Mouse (Mus musculus) monocyte, adult 5-6 weeks (primary cell): Measurements from ENCODE around the gene Pabpn1l. TPM values are rescaled to one million over a fixed set of nuclear protein-coding genes. Genes with fewer than 3 reads are reported as not detected.
A peak's percentile ranks its signal among the peaks of the same experiment; 100 is the strongest.

Experiments
- ATAC-seq: fragments of 153-309, 156-312 bp; replicated peaks from 2 replicates; pipeline ENCODE4 v1.8.0; 2017; ENCODE audit warnings: mild to moderate bottlenecking; ENCODE audit not compliant: low TSS enrichment, insufficient number of reproducible peaks, severe bottlenecking, poor library complexity, low FRiP score
- total RNA-seq: library from RNA; stranded (forward); fragments of 200-1000, 200-491, 200-594 nt; gene quantifications from 3 replicates; pipeline ENCODE4 v1.2.3, GENCODE M21; 2017

Gene Pabpn1l
- not detected in 3 replicates for total RNA-seq

DNA sequence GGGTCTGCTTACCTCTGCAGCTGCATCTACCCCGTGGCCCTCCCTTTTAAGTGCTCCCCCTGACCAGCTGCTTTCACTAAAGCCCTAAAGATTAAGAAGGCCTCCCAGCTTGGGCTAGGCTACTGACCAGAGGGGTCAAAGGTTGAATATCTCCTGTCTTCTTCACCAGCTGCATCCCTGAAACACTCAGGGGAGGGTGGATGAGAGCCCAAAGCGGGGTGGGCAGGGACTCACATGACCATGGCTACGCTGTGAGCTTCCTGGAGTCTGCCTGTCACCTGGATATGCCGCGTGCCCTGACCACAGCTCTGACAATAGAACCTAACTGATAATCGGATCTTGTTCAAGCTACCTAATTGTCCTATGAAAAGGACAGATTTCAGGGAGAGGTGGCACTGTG lies at the start of gene Pabpn1l:
Gene Pabpn1l (minus strand): TSS at position 13 of the 400 bp plus-strand sequence.
- ATAC-seq, result no peak

DNA sequence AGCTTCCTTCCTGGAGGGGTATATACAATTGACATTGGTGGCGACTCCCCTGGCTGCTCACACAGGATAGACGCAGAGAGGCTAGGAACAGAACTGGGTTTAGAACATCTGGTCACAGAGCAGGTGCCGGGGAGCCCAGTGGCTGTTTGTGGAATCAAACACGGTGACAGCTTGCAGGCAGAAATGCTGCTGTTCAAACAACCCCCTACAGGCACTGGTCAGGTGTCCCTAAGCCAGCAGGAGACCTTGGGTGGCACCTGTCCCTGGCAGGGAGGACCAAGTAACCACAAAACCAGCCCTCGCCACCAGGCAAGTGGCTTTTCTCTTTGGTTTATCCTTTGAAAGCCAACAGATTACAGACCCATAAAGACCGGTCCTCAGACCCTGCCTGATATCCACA lies 49.4 kb upstream of the Pabpn1l start:
- ATAC-seq, result no peak

DNA sequence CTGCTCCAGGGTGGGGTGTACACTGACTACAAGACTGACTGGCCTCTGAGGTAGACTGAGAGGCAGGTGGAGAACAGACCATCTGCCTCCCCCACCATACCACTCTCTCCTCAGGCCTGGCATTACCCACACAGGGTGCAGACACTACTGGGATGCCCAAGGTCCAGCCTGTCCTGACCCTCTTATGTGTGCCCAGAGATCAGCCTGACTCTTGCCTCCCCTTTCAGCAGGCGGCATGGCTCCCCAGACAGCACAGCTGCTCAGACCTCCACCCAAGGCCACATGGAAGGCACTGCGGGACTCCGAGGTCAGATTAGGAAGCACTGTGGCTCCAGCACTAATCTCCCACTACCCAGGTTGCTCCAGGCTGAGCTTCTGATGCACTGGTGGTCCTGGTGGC lies 48.2 kb upstream of the Pabpn1l start:
- ATAC-seq, result no peak

DNA sequence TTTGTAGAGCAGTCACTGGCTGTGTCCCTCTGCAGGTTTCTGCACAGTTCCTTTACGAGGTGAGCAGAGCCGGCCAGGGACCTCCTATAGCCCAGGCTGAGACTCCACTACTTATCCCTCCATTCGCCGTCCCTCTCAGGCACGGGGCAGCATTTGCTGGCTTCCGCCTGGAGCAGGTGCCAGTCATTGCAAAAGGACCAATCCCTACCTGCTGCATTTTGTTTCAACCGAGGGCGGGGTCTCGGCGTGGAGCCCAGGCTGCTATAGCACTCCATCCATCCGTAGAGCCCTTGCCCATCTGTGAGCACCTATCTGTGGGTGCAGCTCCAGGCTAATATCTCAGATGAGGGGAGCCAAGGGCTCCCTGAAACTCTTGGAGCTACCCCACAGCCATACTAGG lies 47.5 kb upstream of the Pabpn1l start:
- ATAC-seq, result no peak

GRCm38 (mm10) chr8:122669370-122669769 lies 46.8 kb upstream of the Pabpn1l start:
- ATAC-seq, result no peak

GRCm38 (mm10) chr8:122667854-122668253 lies 45.3 kb upstream of the Pabpn1l start:
- ATAC-seq, result no peak

DNA sequence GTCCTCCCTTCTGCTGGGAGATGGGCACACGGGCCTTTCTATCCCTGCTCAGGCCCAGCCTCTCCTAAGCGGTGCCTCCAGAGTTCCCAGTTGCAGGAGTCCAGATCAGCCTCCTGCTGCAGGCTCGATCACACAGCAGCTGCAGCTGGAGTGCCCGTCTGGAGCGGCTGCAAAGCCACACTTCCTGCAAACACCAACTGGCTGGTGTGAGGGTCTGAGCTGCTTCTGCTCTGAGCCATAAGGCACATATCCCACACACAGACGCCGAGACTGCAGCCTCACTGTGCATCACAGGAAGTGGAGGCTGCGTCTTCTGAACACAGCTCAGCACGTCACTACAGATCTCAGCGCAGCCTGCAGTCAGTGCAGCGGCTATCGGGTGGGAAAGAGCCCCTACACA lies 44.3 kb upstream of the Pabpn1l start:
- 0 out of 2 replicates have a peak, but pooled peaks have one; percentile 41 for ATAC-seq

GRCm38 (mm10) chr8:122666338-122666764 lies 43.8 kb upstream of the Pabpn1l start:
- no peak for ATAC-seq

GRCm38 (mm10) chr8:122665667-122666316 lies 43.3 kb upstream of the Pabpn1l start:
- ATAC-seq, result no peak

- peak; percentile 49 for ATAC-seq
Measured at GRCm38 (mm10) chr8:122665221-122665620, 42.7 kb upstream of the Pabpn1l start.

DNA sequence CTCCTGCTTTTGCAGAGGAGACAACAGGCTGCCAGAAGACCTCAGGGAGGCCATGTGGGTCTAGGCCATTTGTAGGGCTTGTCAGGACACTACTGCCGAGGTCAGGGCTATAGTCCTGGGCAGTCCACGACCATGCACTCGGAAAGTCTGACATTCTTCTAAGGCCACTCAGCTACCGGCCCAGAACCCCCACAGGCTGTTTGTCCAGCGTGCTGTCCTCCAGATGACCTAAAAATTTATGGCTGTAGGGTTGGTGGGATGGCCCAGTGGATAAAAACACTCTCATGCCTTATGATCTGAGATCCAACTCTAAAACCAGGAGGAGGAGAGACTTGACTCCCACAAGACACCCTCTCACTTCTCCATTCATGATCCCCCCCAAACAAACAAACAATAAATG lies 41.1 kb upstream of the Pabpn1l start:
- no peak for ATAC-seq

- ATAC-seq, result no peak
Measured at GRCm38 (mm10) chr8:122663106-122663505, 40.6 kb upstream of the Pabpn1l start.

DNA sequence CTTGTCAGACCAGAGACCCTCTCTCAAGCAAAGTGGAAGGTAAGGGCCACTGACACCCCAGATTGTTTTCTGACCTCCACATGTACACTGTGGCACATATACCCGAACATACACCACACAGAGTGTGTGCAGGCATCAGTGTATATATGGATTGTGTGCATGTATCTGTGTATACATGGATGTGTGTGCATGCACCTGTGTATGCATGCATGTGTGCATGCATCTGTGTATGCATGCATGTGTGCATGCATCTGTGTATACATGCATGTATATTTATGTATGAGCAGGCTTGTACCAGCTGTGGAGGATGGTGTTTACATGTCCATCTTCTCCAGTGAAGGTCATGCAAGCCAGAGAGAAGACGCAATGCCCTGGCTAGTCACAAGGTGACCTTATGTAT lies 39.4 kb upstream of the Pabpn1l start:
- ATAC-seq, result no peak

DNA sequence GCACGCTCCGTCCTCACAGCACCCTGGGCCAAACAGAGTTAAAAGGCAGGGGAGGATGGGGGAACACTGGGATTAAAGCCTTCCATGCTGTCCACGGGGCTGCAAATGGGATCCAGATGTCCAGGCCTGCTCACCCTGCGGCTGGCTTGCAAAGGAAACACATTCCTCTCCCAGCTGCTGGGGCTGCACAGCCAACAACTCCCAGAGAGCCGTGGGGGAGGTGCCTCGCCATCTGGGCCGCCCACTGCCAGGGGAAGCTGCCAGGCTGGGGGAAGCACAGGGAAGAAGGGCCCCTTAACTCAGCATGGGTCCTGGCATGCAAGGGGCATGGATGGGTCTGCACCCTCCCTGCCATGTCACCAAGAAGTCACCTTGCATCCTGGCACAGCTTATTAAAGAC lies 38.6 kb upstream of the Pabpn1l start:
- no peak for ATAC-seq

- peak; percentile 37; the same call in 1 of the 2 replicates for ATAC-seq
Measured at GRCm38 (mm10) chr8:122660022-122660421, 37.5 kb upstream of the Pabpn1l start.

GRCm38 (mm10) chr8:122658807-122659160 lies 36.2 kb upstream of the Pabpn1l start:
- no peak for ATAC-seq

GRCm38 (mm10) chr8:122658149-122658806 lies 35.7 kb upstream of the Pabpn1l start:
- no peak for ATAC-seq

DNA sequence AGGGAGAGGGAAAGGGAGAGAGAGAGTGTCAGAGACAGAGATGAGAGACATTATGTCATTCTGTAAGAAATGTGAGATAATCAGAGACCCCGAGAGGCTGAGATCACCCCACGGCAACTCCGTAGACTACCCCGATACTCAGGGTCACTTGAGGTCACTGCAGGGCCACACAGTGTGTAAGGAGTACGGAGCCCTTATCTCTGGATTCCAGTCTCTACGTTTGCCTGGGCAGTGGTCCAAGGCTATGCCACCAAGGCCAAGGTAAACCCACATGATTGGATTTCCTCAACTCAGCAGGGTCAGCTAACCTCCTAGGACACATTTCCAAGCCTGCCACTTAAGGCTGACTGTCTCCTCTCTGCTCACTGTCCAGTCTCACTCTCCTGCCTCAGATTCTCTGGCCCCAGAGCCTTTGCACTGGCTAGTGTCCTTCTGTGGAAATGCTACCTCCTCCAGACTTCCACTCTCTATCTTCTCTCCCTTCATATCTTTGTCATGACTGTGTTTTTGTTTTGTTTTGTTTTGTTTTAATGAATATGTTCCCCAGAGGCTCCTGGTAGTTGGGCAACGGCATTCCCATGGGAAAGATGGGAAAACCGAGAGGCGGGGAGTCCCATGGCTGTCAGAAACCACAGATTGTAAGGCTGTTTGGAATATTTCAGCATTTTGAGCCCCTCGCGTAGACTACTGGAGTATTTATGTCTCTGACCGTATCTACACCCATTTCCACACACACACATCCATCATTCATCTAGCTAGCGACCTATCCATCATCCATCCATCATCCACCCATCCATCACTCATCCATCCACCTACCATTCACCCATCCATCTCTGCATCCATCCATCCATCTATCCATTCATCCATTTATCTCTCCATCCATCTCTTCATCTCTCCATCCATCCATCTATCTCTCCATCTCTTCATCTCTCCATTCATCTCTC lies 33.8 kb upstream of the Pabpn1l start:
- no peak for ATAC-seq

GRCm38 (mm10) chr8:122654768-122655167 lies 32.2 kb upstream of the Pabpn1l start:
- ATAC-seq, result no peak
